Mouse (Mus musculus): ENCODE results near the gene Il5ra. TPM values are rescaled to one million over a fixed set of nuclear protein-coding genes. Genes with fewer than 3 reads are reported as not detected.

The Il5ra gene
- polyA plus RNA-seq (2014; fragmentation: Illumina TruSeq; extraction: RNeasy Lipid Tissue Mini Kit (QIAGEN cat#74804); ENCODE audit: low read depth, low replicate concordance): not detected

GRCm38 (mm10) chr6:106748887-106749388 is at the start of gene Il5ra:
TSS of gene Il5ra (minus strand) at chr6:106749037.

GRCm38 (mm10) chr6:106768640-106769289 is 19.9 kb upstream of the Il5ra start, which contains the start of gene Trnt1:
TSS of gene Trnt1 (plus strand) at chr6:106769120.

Other genes with a start within 250 kb of the Il5ra start
- 121 TPM for gene Trnt1, start 20.1 kb upstream of the Il5ra start, polyA plus RNA-seq (2014; fragmentation: Illumina TruSeq; extraction: RNeasy Lipid Tissue Mini Kit (QIAGEN cat#74804); ENCODE audit: low read depth, low replicate concordance)
- 141 TPM for gene Crbn, start 51.0 kb upstream of the Il5ra start, polyA plus RNA-seq (2014; fragmentation: Illumina TruSeq; extraction: RNeasy Lipid Tissue Mini Kit (QIAGEN cat#74804); ENCODE audit: low read depth, low replicate concordance)

All from adrenal gland, adult 10 weeks (tissue).